Mouse (Mus musculus) heart, postnatal 0 days (tissue): ENCODE measurements around the gene Tcte2. TPM values are rescaled to one million over a fixed set of nuclear protein-coding genes. Genes with fewer than 3 reads are reported as not detected.

Experiments used
- ATAC-seq: fragments of 200-750 bp; cut with Nextera tagmentation; 2 replicates; pipeline ENCODE4 v1.8.0; 2017; ENCODE audit warnings: low read depth, moderate number of reproducible peaks, moderate library complexity; ENCODE audit not compliant: insufficient read depth
- DNase-seq: peaks from one replicate; pipeline ENCODE4 v3.0.0-alpha.2; 2016; ENCODE audit warnings: low spot score
- H3K27ac ChIP-seq: fragments of 300-500 bp; sonication (generic); 2 replicates; pipeline ENCODE4 v1.5.1; 2014; ENCODE audit warnings: low read depth, mild to moderate bottlenecking
- H3K27me3 ChIP-seq: fragments of 300-500 bp; sonication (generic); 2 replicates; pipeline ENCODE4 v1.6.1; 2014; ENCODE audit warnings: low read length, mixed read lengths; ENCODE audit not compliant: control insufficient read depth, insufficient read depth
- H3K36me3 ChIP-seq: fragments of 300-500 bp; sonication (generic); replicated peaks from 2 replicates; pipeline ENCODE4 v1.6.1; 2014; ENCODE audit warnings: low read length, mixed read lengths; ENCODE audit not compliant: control insufficient read depth, insufficient read depth
- H3K4me1 ChIP-seq: fragments of 300-500 bp; sonication (generic); 2 replicates; pipeline ENCODE4 v1.6.1; 2014; ENCODE audit warnings: antibody characterized with exemption; ENCODE audit not compliant: control insufficient read depth, insufficient read depth
- H3K4me2 ChIP-seq: fragments of 300-500 bp; sonication (generic); 2 replicates; pipeline ENCODE4 v1.6.1; 2014; ENCODE audit warnings: low read depth, mild to moderate bottlenecking, low read length, moderate library complexity
- H3K4me3 ChIP-seq: fragments of 300-500 bp; sonication (generic); 2 replicates; pipeline ENCODE4 v1.5.1; 2014; ENCODE audit warnings: low read depth, low read length
- H3K9ac ChIP-seq: fragments of 300-500 bp; sonication (generic); replicated peaks from 2 replicates; pipeline ENCODE4 v1.6.1; 2014; ENCODE audit warnings: low read depth, low read length, mixed read lengths
- H3K9me3 ChIP-seq: fragments of 300-500 bp; sonication (generic); replicated peaks from 2 replicates; pipeline ENCODE4 v1.6.1; 2016; ENCODE audit warnings: low read length; ENCODE audit not compliant: control insufficient read depth
- CTCF ChIP-seq: IDR thresholded peaks from 2 replicates; pipeline ENCODE4 v1.5.1; 2016; ENCODE audit warnings: antibody characterized with exemption, control low read depth, low read depth
- EP300 ChIP-seq: IDR thresholded peaks from 2 replicates; pipeline ENCODE4 v1.6.1; 2016; ENCODE audit warnings: antibody characterized with exemption, low read depth
- WGBS: fragments of 180-500 bp; shearing (Covaris S2); extraction: QIAGEN DNeasy Blood & Tissue Kit; methylation state at CpG from one replicate; pipeline ENCODE4 v1.1.7; 2014; 5-methylcytosine and 5-hydroxymethylcytosine counted together
- polyA plus RNA-seq: library from polyadenylated mRNA; unstranded; fragments of >200 nt; fragmentation: Nextera tagmentation; extraction: Ambion mirVana; gene quantifications from 2 replicates; pipeline ENCODE4 v1.2.1, GENCODE M21; 2015
- total RNA-seq: library from RNA; depleted of rRNA; stranded (reverse); fragments of >200 nt; gene quantifications from 2 replicates; pipeline ENCODE4 v1.2.3, GENCODE M21; 2014; ENCODE audit warnings: low replicate concordance

Gene Tcte2
- total and polyA plus RNA-seq, 2 experiments from 2014 or later: 0.92 to 4.5 TPM

- DNase-seq (no peak), ATAC-seq (no peak)
- Histone ChIP-seq H3K4me3 (no peak overlapping the region), H3K27ac (no peak overlapping the region), H3K4me1 (peaks cover 4% of the 10 kb centered on the region), H3K9me3 (no peaks in the 10 kb centered on the region), H3K36me3 (no peaks in the 10 kb centered on the region), H3K9ac (no peak overlapping the region), H3K4me2 (no peak overlapping the region), H3K27me3 (no peaks in the 10 kb centered on the region)
- TF ChIP-seq EP300 (no peak), CTCF (no peak)
- WGBS: 83% methylated on average over 8 of the region's 8 CpGs
Observed at GRCm38 (mm10) chr17:13726832-13727355, 34.7 kb downstream of the Tcte2 start.

- Histone ChIP-seq H3K27me3 (no peaks in the 10 kb centered on the region), H3K9me3 (no peaks in the 10 kb centered on the region), H3K36me3 (no peaks in the 10 kb centered on the region), H3K4me2 (no peak overlapping the region), H3K9ac (no peak overlapping the region), H3K4me1 (no peaks in the 10 kb centered on the region), H3K27ac (no peak overlapping the region), H3K4me3 (no peak overlapping the region)
- TF ChIP-seq EP300 (no peak), CTCF (no peak)
- 20% methylated on average over 4 of the region's 4 CpGs for WGBS
- DNase-seq (no peak), ATAC-seq (no peak)
Observed at GRCm38 (mm10) chr17:13725004-13725550, 36.5 kb downstream of the Tcte2 start.

GRCm38 (mm10) chr17:13722434-13722833 is 39.2 kb downstream of the Tcte2 start:
- WGBS: 82% methylated on average over 2 of the region's 2 CpGs
- Histone ChIP-seq H3K36me3 (no peaks in the 10 kb centered on the region), H3K4me3 (no peak overlapping the region), H3K4me1 (no peaks in the 10 kb centered on the region), H3K27ac (no peak overlapping the region), H3K27me3 (no peaks in the 10 kb centered on the region), H3K9me3 (no peaks in the 10 kb centered on the region), H3K9ac (no peak overlapping the region), H3K4me2 (no peak overlapping the region)
- DNase-seq: no peak
- TF ChIP-seq CTCF (no peak), EP300 (no peak)
- ATAC-seq: no peak

DNA sequence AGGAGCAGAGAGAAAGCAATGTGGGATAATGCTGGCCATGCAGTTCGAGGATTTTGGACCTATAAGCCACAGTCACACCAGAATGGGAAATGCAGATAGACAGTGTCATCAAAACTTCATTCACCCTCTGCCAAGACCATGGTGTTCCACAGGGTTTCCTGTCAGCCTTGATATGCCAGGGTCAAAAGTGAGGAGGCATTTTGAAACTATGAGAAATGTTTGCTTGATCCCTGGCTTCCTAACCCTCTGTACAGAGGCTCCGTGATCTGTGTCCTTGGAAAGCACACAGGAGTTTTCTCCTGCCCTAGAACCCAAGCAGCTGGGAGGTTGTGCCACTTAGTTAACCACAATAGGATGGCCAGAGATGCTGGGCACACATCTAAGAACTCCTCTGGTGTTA is 40.3 kb downstream of the Tcte2 start:
- no peak for ATAC-seq
- Histone ChIP-seq H3K4me2 (no peak overlapping the region), H3K4me3 (no peak overlapping the region), H3K36me3 (no peaks in the 10 kb centered on the region), H3K9me3 (no peaks in the 10 kb centered on the region), H3K9ac (no peak overlapping the region), H3K27ac (no peak overlapping the region), H3K27me3 (no peaks in the 10 kb centered on the region), H3K4me1 (no peaks in the 10 kb centered on the region)
- TF ChIP-seq EP300: no peak
- no peak for TF ChIP-seq CTCF
- DNase-seq: no peak
- 87% methylated on average over 2 of the region's 2 CpGs for WGBS

GRCm38 (mm10) chr17:13720187-13720586 is 41.4 kb downstream of the Tcte2 start:
- no peak overlapping the region for H3K9ac ChIP-seq
- 81% methylated on average over 5 of the region's 5 CpGs for WGBS
- H3K27me3 ChIP-seq: no peaks in the 10 kb centered on the region
- ATAC-seq (no peak), DNase-seq (no peak)
- H3K4me2 ChIP-seq: no peak overlapping the region
- H3K4me3 ChIP-seq: no peak overlapping the region
- no peak for TF ChIP-seq EP300
- no peak for TF ChIP-seq CTCF
- no peaks in the 10 kb centered on the region for H3K9me3 ChIP-seq
- H3K27ac ChIP-seq: no peak overlapping the region
- H3K36me3 ChIP-seq: no peaks in the 10 kb centered on the region
- no peaks in the 10 kb centered on the region for H3K4me1 ChIP-seq

- 73% methylated on average over 11 of the region's 11 CpGs for WGBS
- DNase-seq: no peak
- H3K4me2 ChIP-seq: no peak overlapping the region
- no peak overlapping the region for H3K27ac ChIP-seq
- 0 out of 2 replicates have a peak, but pooled peaks have one; percentile 6 for ATAC-seq
- H3K36me3 ChIP-seq: no peaks in the 10 kb centered on the region
- TF ChIP-seq EP300 (no peak), CTCF (no peak)
- no peak overlapping the region for H3K9ac ChIP-seq
- no peaks in the 10 kb centered on the region for H3K27me3 ChIP-seq
- no peak overlapping the region for H3K4me3 ChIP-seq
- H3K9me3 ChIP-seq: no peaks in the 10 kb centered on the region
- no peaks in the 10 kb centered on the region for H3K4me1 ChIP-seq
Observed at GRCm38 (mm10) chr17:13717428-13717827, 44.2 kb downstream of the Tcte2 start.
